Mouse (Mus musculus): ENCODE results near the gene Pprc1. TPM values are rescaled to one million over a fixed set of nuclear protein-coding genes. Genes with fewer than 3 reads are reported as not detected.

Pprc1 gene
- total and polyA plus RNA-seq, 3 experiments = 27.8 to 135 (median 39.3) TPM

DNA sequence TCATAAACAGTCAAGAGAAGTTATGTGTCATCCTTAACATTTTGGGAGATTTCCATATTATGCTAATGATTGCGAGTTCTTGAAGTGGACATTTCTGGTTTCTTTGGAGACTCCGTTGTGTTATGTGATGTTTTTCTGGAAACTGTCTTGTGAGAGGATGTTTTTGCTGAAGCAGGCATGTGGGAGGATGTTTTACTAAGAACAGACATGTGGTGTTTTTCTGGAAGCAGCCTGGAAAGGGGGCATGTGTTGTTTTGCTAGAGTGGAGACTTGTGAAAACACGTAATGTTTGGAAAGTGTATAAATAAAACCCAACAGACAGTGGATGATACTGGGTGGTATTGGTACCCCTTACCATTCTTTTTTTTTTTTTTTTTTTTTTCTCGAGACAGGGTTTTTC is 50.6 kb downstream of the Pprc1 start:
- no peak overlapping the region for H3K27ac ChIP-seq (ENCODE audit: control insufficient read depth, low read depth, low read length)
- no peak overlapping the region for H3K9ac ChIP-seq (ENCODE audit: control insufficient read depth, low read depth, low read length, poor library complexity, severe bottlenecking)
- TF ChIP-seq CHD2 (IDR thresholded peaks at IDR 0.05; ENCODE audit: low read length) (no peak), HCFC1 (IDR thresholded peaks at IDR 0.05; ENCODE audit: low read depth, low read length) (no peak), ZKSCAN1 (IDR thresholded peaks at IDR 0.05; ENCODE audit: low read depth, low read length) (no peak)

DNA sequence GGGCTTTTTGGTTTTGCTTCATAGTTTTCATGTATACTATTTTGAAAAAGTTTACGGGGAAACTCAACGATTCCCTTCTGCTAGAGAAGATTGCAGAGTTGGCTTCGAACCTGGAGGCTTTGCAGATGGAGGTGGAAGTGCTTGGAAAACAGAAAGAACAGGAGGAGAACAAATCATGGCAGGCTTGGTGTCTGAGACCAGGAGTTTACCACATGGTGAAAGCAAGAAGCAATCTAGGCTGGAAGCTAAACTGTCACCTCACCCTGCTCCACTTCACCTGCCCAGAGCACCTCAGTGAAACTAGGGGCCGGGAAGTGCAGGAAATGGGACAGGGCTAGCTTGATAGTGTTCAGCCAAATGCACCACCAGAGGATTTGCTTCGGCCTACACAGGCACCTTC is 51.7 kb downstream of the Pprc1 start:
- no peak overlapping the region for H3K4me3 ChIP-seq (ENCODE audit: control insufficient read depth in 1 of 2, insufficient read depth in 1 of 2, low read depth in 2 of 2, low read length in 2 of 2)
- H3K9ac ChIP-seq (ENCODE audit: control insufficient read depth, low read depth, low read length, poor library complexity, severe bottlenecking) = no peak overlapping the region
- no peaks in the 10 kb centered on the region for H3K36me3 ChIP-seq (ENCODE audit: control insufficient read depth in 1 of 2, insufficient read depth in 2 of 2, low read length in 2 of 2)
- peaks cover 0 to 2% of the 10 kb centered on the region in 2 experiments; a peak in 3 of 4 replicates for H3K27me3 ChIP-seq (ENCODE audit: control insufficient read depth in 1 of 2, insufficient read depth in 2 of 2, low read length in 2 of 2)
- TF ChIP-seq MAX (IDR thresholded peaks at IDR 0.05; ENCODE audit: low read length) = no peak
- no peak for TF ChIP-seq EP300 (IDR thresholded peaks at IDR 0.05; ENCODE audit: low read depth in 1 of 2, low read length in 2 of 2)
- H3K4me1 ChIP-seq (ENCODE audit: control insufficient read depth in 1 of 2, insufficient read depth in 2 of 2, low read length in 2 of 2) = no peaks in the 10 kb centered on the region
- H3K9me3 ChIP-seq (replicated peaks; ENCODE audit: insufficient read depth, low read length) = no peaks in the 10 kb centered on the region
- no peak overlapping the region for H3K27ac ChIP-seq (ENCODE audit: control insufficient read depth, low read depth, low read length)
- no peak for DNase-seq (ENCODE audit: low read depth, low spot score)
- H3K79me2 ChIP-seq (ENCODE audit: control insufficient read depth, insufficient read depth, low read length, poor library complexity) = no peaks in the 10 kb centered on the region

More for the DNA sequence above, 50.6 kb downstream of the Pprc1 start:
- no peaks in the 10 kb centered on the region for H3K36me3 ChIP-seq (ENCODE audit: control insufficient read depth in 1 of 2, insufficient read depth in 2 of 2, low read length in 2 of 2)
- H3K79me2 ChIP-seq (ENCODE audit: control insufficient read depth, insufficient read depth, low read length, poor library complexity) = no peaks in the 10 kb centered on the region
- no peaks in the 10 kb centered on the region for H3K4me1 ChIP-seq (ENCODE audit: control insufficient read depth in 1 of 2, insufficient read depth in 2 of 2, low read length in 2 of 2)
- no peak overlapping the region for H3K4me3 ChIP-seq (ENCODE audit: control insufficient read depth in 1 of 2, insufficient read depth in 1 of 2, low read depth in 2 of 2, low read length in 2 of 2)
- no peaks in the 10 kb centered on the region for H3K9me3 ChIP-seq (replicated peaks; ENCODE audit: insufficient read depth, low read length)
- H3K27me3 ChIP-seq (ENCODE audit: control insufficient read depth in 1 of 2, insufficient read depth in 2 of 2, low read length in 2 of 2) = peaks cover 0 to 2% of the 10 kb centered on the region in 2 experiments; a peak in 3 of 4 replicates
- DNase-seq (ENCODE audit: low read depth, low spot score) = no peak

- Histone ChIP-seq H3K27me3 (ENCODE audit: control insufficient read depth in 1 of 2, insufficient read depth in 2 of 2, low read length in 2 of 2) (peaks cover 0 to 4% of the 10 kb centered on the region in 2 experiments; a peak in 3 of 4 replicates), H3K9ac (ENCODE audit: control insufficient read depth, low read depth, low read length, poor library complexity, severe bottlenecking) (no peak overlapping the region), H3K79me2 (ENCODE audit: control insufficient read depth, insufficient read depth, low read length, poor library complexity) (no peaks in the 10 kb centered on the region), H3K9me3 (replicated peaks; ENCODE audit: insufficient read depth, low read length) (no peaks in the 10 kb centered on the region), H3K4me3 (ENCODE audit: control insufficient read depth in 1 of 2, insufficient read depth in 1 of 2, low read depth in 2 of 2, low read length in 2 of 2) (no peak overlapping the region), H3K36me3 (ENCODE audit: control insufficient read depth in 1 of 2, insufficient read depth in 2 of 2, low read length in 2 of 2) (no peaks in the 10 kb centered on the region), H3K4me1 (ENCODE audit: control insufficient read depth in 1 of 2, insufficient read depth in 2 of 2, low read length in 2 of 2) (no peaks in the 10 kb centered on the region), H3K27ac (ENCODE audit: control insufficient read depth, low read depth, low read length) (no peak overlapping the region)
- no peak for DNase-seq (ENCODE audit: low read depth, low spot score)
- no peak for TF ChIP-seq JUND (IDR thresholded peaks at IDR 0.05; ENCODE audit: low read depth, low read length)
- TF ChIP-seq MAFK (IDR thresholded peaks at IDR 0.05; ENCODE audit: borderline replicate concordance, low read depth, low read length) = no peak
- TF ChIP-seq MXI1 (IDR thresholded peaks at IDR 0.05; ENCODE audit: low read depth, low read length) = no peak
- TF ChIP-seq ZMIZ1 (IDR thresholded peaks at IDR 0.05; ENCODE audit: low read depth, low read length) = no peak
- no peak for TF ChIP-seq TAL1 (IDR thresholded peaks at IDR 0.05; ENCODE audit: low read length)
- no peak for TF ChIP-seq ELF1 (IDR thresholded peaks at IDR 0.05; ENCODE audit: low read depth, low read length)
- TF ChIP-seq CHD2 (IDR thresholded peaks at IDR 0.05; ENCODE audit: low read length) = no peak
- no peak for TF ChIP-seq POLR2AphosphoS5 (IDR thresholded peaks at IDR 0.05; ENCODE audit: borderline replicate concordance, low read depth, low read length)
- TF ChIP-seq MYB (IDR thresholded peaks at IDR 0.05; ENCODE audit: low read depth, low read length) = no peak
Measured at GRCm38 (mm10) chr19:46099561-46099960, 54.9 kb downstream of the Pprc1 start.
